8 mouse cellular contexts compared by ENCODE assay signal in the genomic region with DNA sequence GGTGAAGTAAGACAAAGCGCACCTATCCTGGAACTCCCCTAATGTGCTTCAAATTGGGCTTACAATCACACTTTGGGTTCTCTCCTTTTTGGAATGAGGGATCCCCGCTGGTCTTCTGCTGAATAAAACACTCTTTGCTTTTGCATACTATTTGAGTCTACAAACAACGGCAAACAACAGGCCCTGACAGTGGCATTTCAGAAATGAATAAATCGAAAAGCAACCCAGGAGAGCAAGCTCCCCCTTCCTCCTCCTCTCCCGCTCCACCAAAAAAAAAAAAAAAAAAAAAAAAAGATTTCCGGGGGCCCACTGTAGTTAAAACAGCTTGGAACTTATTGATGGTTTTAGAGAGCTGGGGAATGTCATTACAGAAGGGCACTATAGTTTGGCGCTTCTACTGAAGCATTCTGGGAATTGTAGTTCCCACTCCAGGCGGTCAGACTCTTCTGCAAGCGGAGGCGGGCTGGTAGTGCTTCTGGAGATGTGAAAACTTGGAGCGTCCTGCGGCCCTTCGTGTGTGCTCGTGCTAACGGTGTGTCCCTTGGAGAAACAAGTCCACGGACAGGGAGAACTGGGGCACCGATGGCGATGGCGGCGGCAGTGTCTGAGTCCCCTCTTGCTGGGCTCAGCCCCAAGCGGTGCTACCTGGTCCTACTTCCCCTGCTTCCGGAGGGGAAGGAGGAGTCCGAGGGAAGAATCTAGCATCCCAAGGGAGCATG. TPM values are rescaled to one million over a fixed set of nuclear protein-coding genes. Genes with fewer than 3 reads are reported as not detected.
DNase-seq lines count a peak whose midpoint lies in the region; ATAC-seq and TF ChIP-seq lines count a peak whose summit lies in the region.

Gene Zfp114, plus strand, starts transcription at position 443 of the 719 bp plus-strand sequence.

- H3K27ac ChIP-seq in forebrain, postnatal 0 days (ENCODE audit: low read depth, low read length), result peak within 1 kb of the TSS; percentile 79
- H3K27ac ChIP-seq in liver, embryonic 16.5 days (ENCODE audit: low read length), result no peak within 1 kb of the TSS
- H3K27ac ChIP-seq in neural tube, embryonic 13.5 days (replicated peaks), result no peak within 1 kb of the TSS

- H3K9me3 ChIP-seq in forebrain, postnatal 0 days (ENCODE audit: low read length), result no peaks in the 10 kb centered on the region
- no peaks in the 10 kb centered on the region for H3K9me3 ChIP-seq in liver, embryonic 16.5 days (replicated peaks; ENCODE audit: control insufficient read depth, low read length)
- H3K9me3 ChIP-seq in neural tube, embryonic 13.5 days, result no peaks in the 10 kb centered on the region

- TF ChIP-seq CTCF in forebrain, postnatal 0 days (IDR thresholded peaks at IDR 0.05; ENCODE audit: low read depth), result peak; percentile 50

- peak; percentile 70 for DNase-seq in Muller cell, postnatal 12 days (ENCODE audit: inconsistent ontology term)
- peak; percentile 80 for DNase-seq in cerebellum, adult 18-20 months
- DNase-seq in forebrain, postnatal 0 days, result peak; percentile 91
- DNase-seq in layer of hippocampus, adult 18-20 months (ENCODE audit: low spot score in 2 of 2), result peak; percentile 78 to 80
- peak; percentile 83 for DNase-seq in testis, postnatal 10 days (ENCODE audit: low spot score)

- no peaks in the 10 kb centered on the region for H3K36me3 ChIP-seq in forebrain, postnatal 0 days (ENCODE audit: insufficient read depth)
- no peaks in the 10 kb centered on the region for H3K36me3 ChIP-seq in liver, embryonic 16.5 days (ENCODE audit: control insufficient read depth, insufficient read depth)
- H3K36me3 ChIP-seq in neural tube, embryonic 13.5 days, result no peaks in the 10 kb centered on the region

- no peaks in the 10 kb centered on the region for H3K27me3 ChIP-seq in forebrain, postnatal 0 days (ENCODE audit: insufficient read depth, low read length)
- H3K27me3 ChIP-seq in liver, embryonic 16.5 days (ENCODE audit: control insufficient read depth, insufficient read depth, low read depth, low read length), result no peaks in the 10 kb centered on the region
- no peaks in the 10 kb centered on the region for H3K27me3 ChIP-seq in neural tube, embryonic 13.5 days

- WGBS in forebrain, postnatal 0 days, result 12% methylated on average over 23 of the region's 23 CpGs
- WGBS in liver, embryonic 16.5 days (ENCODE audit: insufficient replicate concordance), result 12% methylated on average over 23 of the region's 23 CpGs
- 13% methylated on average over 23 of the region's 23 CpGs for WGBS in neural tube, embryonic 13.5 days

- H3K4me1 ChIP-seq in forebrain, postnatal 0 days (ENCODE audit: insufficient read depth), result no peaks in the 10 kb centered on the region
- no peaks in the 10 kb centered on the region for H3K4me1 ChIP-seq in liver, embryonic 16.5 days (ENCODE audit: control insufficient read depth, low read depth, low read length)
- peaks cover 7% of the 10 kb centered on the region for H3K4me1 ChIP-seq in neural tube, embryonic 13.5 days (replicated peaks)

- peak; percentile 98 for ATAC-seq in forebrain, postnatal 0 days
- peak; percentile 91 to 94 for ATAC-seq in hematopoietic stem cell, adult 5-6 weeks (replicated peaks in 1 of 2; ENCODE audit: insufficient read depth in 1 of 2, low FRiP score in 2 of 2, low TSS enrichment in 1 of 2, low read depth in 1 of 2, poor library complexity in 2 of 2, severe bottlenecking in 2 of 2)
- ATAC-seq in liver, embryonic 16.5 days (ENCODE audit: low read depth), result peak; percentile 64
- ATAC-seq in neural tube, embryonic 13.5 days (ENCODE audit: low read depth), result peak; percentile 92

- peak within 1 kb of the TSS; percentile 50 for H3K4me2 ChIP-seq in forebrain, postnatal 0 days (ENCODE audit: low read depth)
- peak within 1 kb of the TSS; percentile 47 for H3K4me2 ChIP-seq in liver, embryonic 16.5 days (ENCODE audit: low read depth, low read length)
- peak within 1 kb of the TSS; percentile 57 for H3K4me2 ChIP-seq in neural tube, embryonic 13.5 days

- peak within 1 kb of the TSS; percentile 65 for H3K9ac ChIP-seq in forebrain, postnatal 0 days
- no peak within 1 kb of the TSS for H3K9ac ChIP-seq in liver, embryonic 16.5 days (ENCODE audit: low read depth, low read length)
- peak within 1 kb of the TSS; percentile 73 for H3K9ac ChIP-seq in neural tube, embryonic 13.5 days

- H3K4me3 ChIP-seq in forebrain, postnatal 0 days (ENCODE audit: low read depth, low read length), result peak within 1 kb of the TSS; percentile 56
- peak within 1 kb of the TSS; percentile 61 for H3K4me3 ChIP-seq in liver, embryonic 16.5 days (ENCODE audit: low read depth, low read length)
- H3K4me3 ChIP-seq in neural tube, embryonic 13.5 days, result peak within 1 kb of the TSS; percentile 58

RNA-seq across cellular contexts. Expression of gene Zfp114, which starts in this region (rescaled TPM):
- total RNA-seq in forebrain, postnatal 0 days (2014; rRNA removed), result 5.2 and 8.4 TPM in 2 replicates
- polyA plus RNA-seq in forebrain, postnatal 0 days (2015; fragmentation: Nextera tagmentation; extraction: Ambion mirVana), result 2.8 and 4.3 TPM in 2 replicates
- total RNA-seq in hematopoietic stem cell, adult 5-6 weeks (2017), result 2.7 and 2.8 TPM in 2 replicates
- total RNA-seq in layer of hippocampus, adult 18-20 months (2021), result 1 to 10 TPM; 2.9 to 4.1 TPM
- polyA plus RNA-seq in liver, embryonic 16.5 days (2015; fragmentation: Nextera tagmentation; extraction: Ambion mirVana), result 0.44 TPM in 2 replicates
- 3.7 and 4.6 TPM in 2 replicates for polyA plus RNA-seq in neural tube, embryonic 13.5 days (2015; fragmentation: Nextera tagmentation; extraction: Ambion mirVana)

Comparison
In these comparisons a context has a peak if more than half of its experiments do, and no peak if none do; other contexts are left out.
1. Peak in ATAC-seq, H3K4me3 ChIP-seq and H3K4me2 ChIP-seq in liver, embryonic 16.5 days; RNA of the gene not detected or under 1 TPM.